Mouse (Mus musculus) embryonic facial prominence, embryonic 14.5 days (tissue): ENCODE data around the gene Rab21. TPM values are rescaled to one million over a fixed set of nuclear protein-coding genes. Genes with fewer than 3 reads are reported as not detected.

Experiments used
- ATAC-seq: fragments of 200-750 bp; cut with Nextera tagmentation; 2 replicates; pipeline ENCODE4 v1.8.0; 2017; ENCODE audit warnings: low read depth, moderate number of reproducible peaks, moderate TSS enrichment
- DNase-seq: peaks from one replicate; pipeline ENCODE4 v3.0.0-alpha.2; 2015; ENCODE audit warnings: low spot score
- H3K27ac ChIP-seq: fragments of 300-500 bp; sonication (generic); replicated peaks from 2 replicates; pipeline ENCODE4 v1.5.1; 2014; ENCODE audit warnings: low read depth, mild to moderate bottlenecking, low read length, moderate library complexity
- H3K27me3 ChIP-seq: fragments of 300-500 bp; sonication (generic); replicated peaks from 2 replicates; pipeline ENCODE4 v1.6.1; 2014; ENCODE audit warnings: low read length; ENCODE audit not compliant: control insufficient read depth, insufficient read depth
- H3K36me3 ChIP-seq: fragments of 300-500 bp; sonication (generic); 2 replicates; pipeline ENCODE4 v1.6.1; 2014; ENCODE audit warnings: low read length, mixed read lengths; ENCODE audit not compliant: control insufficient read depth, insufficient read depth
- H3K4me1 ChIP-seq: fragments of 300-500 bp; sonication (generic); 2 replicates; pipeline ENCODE4 v1.6.1; 2014; ENCODE audit warnings: antibody characterized with exemption, low read length; ENCODE audit not compliant: control insufficient read depth, insufficient read depth
- H3K4me2 ChIP-seq: fragments of 300-500 bp; sonication (generic); 2 replicates; pipeline ENCODE4 v1.6.1; 2014; ENCODE audit warnings: low read depth, mild to moderate bottlenecking, low read length, moderate library complexity, mixed read lengths
- H3K4me3 ChIP-seq: fragments of 300-500 bp; sonication (generic); 2 replicates; pipeline ENCODE4 v1.5.1; 2014; ENCODE audit warnings: low read depth, mild to moderate bottlenecking, low read length
- H3K9ac ChIP-seq: fragments of 300-500 bp; sonication (generic); 2 replicates; pipeline ENCODE4 v1.6.1; 2014; ENCODE audit warnings: low read depth, mild to moderate bottlenecking, low read length, moderate library complexity, mixed read lengths
- H3K9me3 ChIP-seq: fragments of 300-500 bp; sonication (generic); 2 replicates; pipeline ENCODE4 v1.6.1; 2016; ENCODE audit warnings: low read length; ENCODE audit not compliant: control insufficient read depth
- WGBS: fragments of 180-500 bp; shearing (Covaris S2); extraction: QIAGEN DNeasy Blood & Tissue Kit; methylation state at CpG from one replicate; pipeline ENCODE4 v1.1.7; 2014; 5-methylcytosine and 5-hydroxymethylcytosine counted together
- polyA plus RNA-seq: library from polyadenylated mRNA; unstranded; fragments of >200 nt; fragmentation: Nextera tagmentation; extraction: Ambion mirVana; gene quantifications from 2 replicates; pipeline ENCODE4 v1.2.1, GENCODE M21; 2014

Rab21 gene
- polyA plus RNA-seq, 1 experiment from 2014 or later: 9.4 TPM

DNA sequence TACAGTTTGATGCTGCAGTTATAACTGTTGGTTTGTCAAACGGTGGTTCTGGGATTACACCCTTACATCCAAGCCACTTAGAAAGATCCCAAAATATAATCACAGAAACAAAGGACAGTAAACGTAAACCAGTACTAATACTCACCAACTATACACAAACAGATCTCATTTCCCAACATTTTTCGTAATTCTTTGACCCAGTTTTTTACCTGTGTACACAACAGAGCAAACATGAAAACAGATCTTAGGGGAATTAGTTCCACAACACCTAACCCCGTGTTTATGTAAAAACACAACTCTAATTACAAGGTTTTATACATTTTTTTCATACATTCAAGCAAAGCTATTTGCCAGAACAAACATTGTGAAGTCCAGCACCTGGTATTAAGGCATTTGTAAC is 16.7 kb downstream of the Rab21 start:
- Histone ChIP-seq H3K9ac (no peak overlapping the region), H3K9me3 (no peaks in the 10 kb centered on the region), H3K27ac (no peak overlapping the region), H3K36me3 (peaks cover 71% of the 10 kb centered on the region), H3K4me3 (no peak overlapping the region), H3K27me3 (no peaks in the 10 kb centered on the region), H3K4me2 (no peak overlapping the region), H3K4me1 (no peaks in the 10 kb centered on the region)
- DNase-seq (no peak), ATAC-seq (no peak)
- 89% methylated on average over 4 of the region's 4 CpGs for WGBS

DNA sequence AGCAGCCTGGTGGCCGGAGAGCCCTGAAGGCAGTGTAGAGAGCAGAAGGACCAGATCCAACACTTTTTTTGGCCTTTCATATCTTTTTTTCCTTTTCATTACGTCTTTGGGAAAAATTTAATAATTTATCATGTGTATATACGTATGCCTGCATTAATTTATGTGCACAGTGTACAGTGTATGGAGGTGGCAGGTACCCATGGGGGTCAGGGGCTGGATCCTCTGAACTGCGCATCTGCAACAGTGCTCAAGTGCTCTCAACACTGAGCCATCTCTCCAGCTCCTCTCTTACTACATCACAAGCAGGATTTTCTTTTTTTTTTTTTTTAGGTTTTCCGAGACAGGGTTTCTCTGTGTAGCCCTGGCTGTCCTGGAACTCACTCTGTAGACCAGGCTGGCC is 17.8 kb downstream of the Rab21 start:
- no peak overlapping the region for H3K4me3 ChIP-seq
- ATAC-seq (no peak), DNase-seq (no peak)
- no peaks in the 10 kb centered on the region for H3K9me3 ChIP-seq
- no peaks in the 10 kb centered on the region for H3K27me3 ChIP-seq
- H3K4me2 ChIP-seq: no peak overlapping the region
- 90% methylated on average over 5 of the region's 5 CpGs for WGBS
- no peak overlapping the region for H3K9ac ChIP-seq
- no peak overlapping the region for H3K27ac ChIP-seq
- no peaks in the 10 kb centered on the region for H3K4me1 ChIP-seq
- peaks cover 80% of the 10 kb centered on the region for H3K36me3 ChIP-seq

DNA sequence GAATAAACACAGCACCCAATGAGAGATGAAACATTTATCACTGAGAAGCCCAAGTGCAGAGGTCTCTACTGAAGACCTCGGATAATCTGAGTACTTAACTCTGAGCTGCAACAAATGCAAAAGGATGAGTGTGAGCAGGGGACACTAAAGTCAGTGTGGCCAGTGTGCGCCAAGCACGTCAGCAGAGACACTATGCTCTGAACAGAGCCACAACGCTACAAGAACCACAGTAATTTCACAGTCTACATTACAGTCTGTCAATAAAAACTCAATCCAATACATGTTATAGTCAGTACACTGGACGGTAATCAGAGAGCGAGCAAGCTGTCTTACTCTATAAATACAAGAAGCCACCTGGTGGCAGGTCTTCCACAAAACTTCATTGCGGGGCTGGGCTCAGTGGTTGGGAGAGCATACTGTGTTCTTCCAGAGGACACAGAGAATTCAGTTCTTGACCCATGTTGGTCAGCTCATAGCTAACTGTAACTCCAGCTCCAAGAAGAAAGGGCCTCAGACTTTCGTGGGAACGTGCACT is 18.9 kb downstream of the Rab21 start:
- Histone ChIP-seq H3K27me3 (no peaks in the 10 kb centered on the region), H3K36me3 (peaks cover 85% of the 10 kb centered on the region), H3K9me3 (no peaks in the 10 kb centered on the region), H3K4me1 (no peaks in the 10 kb centered on the region), H3K4me3 (no peak overlapping the region), H3K9ac (no peak overlapping the region), H3K27ac (no peak overlapping the region), H3K4me2 (no peak overlapping the region)
- DNase-seq: no peak
- ATAC-seq: no peak
- WGBS: 80% methylated on average over 9 of the region's 9 CpGs

DNA sequence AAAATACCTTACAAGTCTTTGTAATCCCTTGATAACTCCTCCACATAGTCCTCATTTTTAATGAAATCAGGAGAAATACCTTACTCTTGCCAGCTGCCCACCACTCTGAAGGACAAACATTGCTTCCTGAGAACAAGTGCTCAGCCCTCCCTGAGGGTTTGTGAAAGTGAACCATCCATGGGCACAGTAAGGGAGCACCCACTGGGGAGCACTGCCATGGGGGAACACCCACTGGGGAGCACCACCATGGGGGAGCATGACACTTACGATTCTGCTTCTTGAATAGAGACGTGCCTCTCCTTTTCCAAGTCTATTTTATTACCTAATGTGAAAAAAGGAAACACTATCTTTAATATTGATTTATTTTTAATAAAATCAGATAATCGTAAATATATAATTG is 20.2 kb downstream of the Rab21 start:
- no peak for DNase-seq
- no peaks in the 10 kb centered on the region for H3K27me3 ChIP-seq
- H3K4me1 ChIP-seq: no peaks in the 10 kb centered on the region
- H3K9me3 ChIP-seq: no peaks in the 10 kb centered on the region
- no peak for ATAC-seq
- peaks cover 82% of the 10 kb centered on the region for H3K36me3 ChIP-seq
- H3K4me3 ChIP-seq: no peak overlapping the region
- no peak overlapping the region for H3K9ac ChIP-seq
- 93% methylated on average over 3 of the region's 3 CpGs for WGBS
- H3K4me2 ChIP-seq: no peak overlapping the region
- no peak overlapping the region for H3K27ac ChIP-seq

DNA sequence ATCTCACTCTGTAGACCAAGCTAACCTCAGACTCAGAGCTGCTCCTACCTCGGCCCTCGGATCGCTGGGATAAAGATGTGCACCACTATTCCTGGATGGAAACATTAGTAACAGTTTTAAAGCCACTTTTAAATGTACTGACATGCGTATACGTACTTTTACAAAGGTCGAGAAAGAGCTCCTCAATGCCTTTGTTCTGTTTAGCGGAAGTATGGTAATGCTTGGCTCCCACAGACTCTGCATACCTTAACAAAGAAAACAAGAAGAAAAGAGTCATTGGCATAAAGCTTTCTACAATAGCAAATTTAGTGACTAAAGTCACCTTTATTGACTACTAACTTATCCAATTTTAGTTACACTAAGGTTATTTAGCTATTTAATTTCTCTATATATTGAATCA is 20.7 kb downstream of the Rab21 start:
- no peak overlapping the region for H3K27ac ChIP-seq
- no peak for ATAC-seq
- H3K9ac ChIP-seq: no peak overlapping the region
- 95% methylated on average over 7 of the region's 7 CpGs for WGBS
- no peak overlapping the region for H3K4me3 ChIP-seq
- H3K9me3 ChIP-seq: no peaks in the 10 kb centered on the region
- H3K27me3 ChIP-seq: no peaks in the 10 kb centered on the region
- no peak overlapping the region for H3K4me2 ChIP-seq
- peaks cover 81% of the 10 kb centered on the region for H3K36me3 ChIP-seq
- no peak for DNase-seq
- no peaks in the 10 kb centered on the region for H3K4me1 ChIP-seq

DNA sequence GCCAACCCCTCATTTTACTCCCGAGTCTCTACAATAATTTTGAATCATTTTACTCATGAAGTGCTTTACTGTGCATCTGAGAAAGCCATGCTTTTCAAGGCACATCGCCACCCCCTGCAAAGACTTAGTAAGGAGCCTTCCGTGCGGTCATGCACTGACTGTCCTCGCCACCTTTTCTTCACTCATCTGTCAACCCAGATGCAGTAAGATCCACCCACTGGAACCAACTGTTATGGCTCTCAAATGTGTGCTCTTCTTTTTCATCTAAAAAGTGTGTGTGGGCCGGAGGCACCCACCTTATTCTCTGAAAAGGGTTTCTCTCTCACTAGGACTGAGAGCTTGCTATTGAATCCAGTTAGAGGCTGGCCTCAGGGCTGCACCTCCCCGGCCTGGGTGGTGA is 21.4 kb downstream of the Rab21 start:
- no peaks in the 10 kb centered on the region for H3K4me1 ChIP-seq
- WGBS: 91% methylated on average over 7 of the region's 7 CpGs
- no peaks in the 10 kb centered on the region for H3K27me3 ChIP-seq
- no peak overlapping the region for H3K9ac ChIP-seq
- no peaks in the 10 kb centered on the region for H3K9me3 ChIP-seq
- ATAC-seq (no peak), DNase-seq (no peak)
- H3K36me3 ChIP-seq: peaks cover 80% of the 10 kb centered on the region
- H3K4me2 ChIP-seq: no peak overlapping the region
- no peak overlapping the region for H3K27ac ChIP-seq
- no peak overlapping the region for H3K4me3 ChIP-seq

DNA sequence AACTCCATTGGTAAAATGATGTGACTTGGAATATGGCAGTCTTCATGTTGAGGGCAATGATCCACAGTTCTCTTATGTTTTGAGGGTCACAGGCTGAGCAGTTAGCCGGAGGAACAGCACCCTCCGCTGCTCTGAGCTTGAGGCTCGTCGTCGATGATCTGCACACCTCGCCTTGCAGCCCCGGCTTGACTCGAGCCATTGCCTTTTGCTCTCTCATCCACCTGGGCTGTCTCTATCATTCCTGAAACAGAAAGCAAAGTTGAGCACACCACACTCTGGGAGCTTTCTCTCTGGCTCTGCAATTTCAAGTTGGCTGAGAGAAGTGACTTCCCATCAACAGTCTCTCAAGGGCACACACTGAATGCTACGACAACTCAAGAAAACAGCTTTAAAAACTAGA is 24.7 kb downstream of the Rab21 start:
- no peaks in the 10 kb centered on the region for H3K27me3 ChIP-seq
- 94% methylated on average over 9 of the region's 9 CpGs for WGBS
- H3K4me2 ChIP-seq: no peak overlapping the region
- DNase-seq: no peak
- H3K27ac ChIP-seq: no peak overlapping the region
- H3K4me3 ChIP-seq: no peak overlapping the region
- no peak for ATAC-seq
- no peaks in the 10 kb centered on the region for H3K9me3 ChIP-seq
- H3K4me1 ChIP-seq: no peaks in the 10 kb centered on the region
- H3K36me3 ChIP-seq: peaks cover 79% of the 10 kb centered on the region
- no peak overlapping the region for H3K9ac ChIP-seq

DNA sequence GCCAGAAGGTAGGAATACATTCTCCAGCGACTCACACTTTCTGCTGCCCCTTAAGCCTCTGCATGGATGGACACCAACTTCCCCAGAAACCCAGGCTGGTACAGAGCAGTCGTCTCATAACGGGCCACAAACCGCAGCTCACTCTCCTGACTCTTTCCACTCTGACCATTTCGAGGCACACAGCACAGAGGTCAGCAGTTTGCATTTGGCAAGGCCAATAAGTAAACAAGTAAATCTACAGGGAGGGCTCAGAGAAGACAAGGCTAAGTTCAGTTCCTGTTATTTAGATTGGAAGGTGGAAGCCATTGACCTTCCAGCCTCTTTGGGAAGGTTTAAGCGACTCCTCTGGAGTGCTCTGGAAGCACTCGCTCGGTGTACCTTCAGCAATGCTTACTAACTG is 26.5 kb downstream of the Rab21 start:
- Histone ChIP-seq H3K27ac (no peak overlapping the region), H3K36me3 (peaks cover 64% of the 10 kb centered on the region), H3K4me1 (no peaks in the 10 kb centered on the region), H3K4me3 (no peak overlapping the region), H3K9me3 (no peaks in the 10 kb centered on the region), H3K27me3 (no peaks in the 10 kb centered on the region), H3K9ac (no peak overlapping the region), H3K4me2 (no peak overlapping the region)
- WGBS: 92% methylated on average over 8 of the region's 8 CpGs
- ATAC-seq: no peak
- no peak for DNase-seq

DNA sequence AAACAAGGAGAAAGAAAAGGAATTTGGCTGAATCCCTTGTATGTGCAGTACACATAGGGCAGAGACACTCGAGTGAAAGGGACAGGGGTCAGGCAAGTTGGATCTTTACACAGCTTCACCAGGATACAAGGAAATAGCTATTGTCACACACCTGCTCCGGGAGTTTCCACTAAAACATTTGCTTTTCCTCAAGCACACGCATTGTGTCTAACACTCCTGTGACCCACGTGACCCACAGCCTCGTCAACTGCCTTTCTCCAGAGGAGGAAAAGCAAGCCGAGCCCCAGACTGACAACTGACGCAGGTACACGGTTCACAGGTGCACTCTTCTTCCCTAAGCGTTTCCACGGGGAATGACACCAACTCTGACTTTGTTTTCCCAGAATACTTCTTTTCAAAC is 31.2 kb downstream of the Rab21 start:
- peaks cover 22% of the 10 kb centered on the region for H3K36me3 ChIP-seq
- no peaks in the 10 kb centered on the region for H3K27me3 ChIP-seq
- no peak overlapping the region for H3K9ac ChIP-seq
- ATAC-seq (no peak), DNase-seq (no peak)
- no peak overlapping the region for H3K27ac ChIP-seq
- H3K4me1 ChIP-seq: no peaks in the 10 kb centered on the region
- H3K4me3 ChIP-seq: no peak overlapping the region
- no peaks in the 10 kb centered on the region for H3K9me3 ChIP-seq
- H3K4me2 ChIP-seq: no peak overlapping the region
- WGBS: 65% methylated on average over 10 of the region's 10 CpGs
